ENCODE assay signal across 8 mouse cellular contexts in genomic region chr4:140648443-140649206, GRCm38 (mm10). TPM values are rescaled to one million over a fixed set of nuclear protein-coding genes. Genes with fewer than 3 reads are reported as not detected.
DNase-seq lines count a peak whose midpoint lies in the region; ATAC-seq lines count a peak whose summit lies in the region.

No protein-coding gene starts in this region.

- peak overlapping the region; percentile 73 for H3K27ac ChIP-seq in kidney, embryonic 14.5 days (ENCODE audit: low read depth, low read length)
- H3K27ac ChIP-seq in heart, embryonic 14.5 days (replicated peaks in 1 of 2; ENCODE audit: control insufficient read depth in 1 of 2, insufficient read depth in 1 of 2, low read depth in 2 of 2, low read length in 2 of 2), result peak overlapping the region; percentile 81 to 90
- H3K27ac ChIP-seq in limb, embryonic 10.5 days, result peak overlapping the region; percentile 98

- ATAC-seq in kidney, embryonic 14.5 days (ENCODE audit: low FRiP score, low TSS enrichment), result peak; percentile 56
- peak; percentile 73 for ATAC-seq in heart, embryonic 14.5 days (ENCODE audit: insufficient number of reproducible peaks, insufficient read depth, low FRiP score, low read depth)

- no peaks in the 10 kb centered on the region for H3K9me3 ChIP-seq in kidney, embryonic 14.5 days (ENCODE audit: control insufficient read depth, low read length)
- H3K9me3 ChIP-seq in heart, embryonic 14.5 days (ENCODE audit: control insufficient read depth, low read length), result no peaks in the 10 kb centered on the region
- no peaks in the 10 kb centered on the region for H3K9me3 ChIP-seq in limb, embryonic 10.5 days (replicated peaks)

- under 1% methylated on average over 30 of the region's 50 CpGs for WGBS in kidney, embryonic 14.5 days
- under 1% methylated on average over 22 of the region's 50 CpGs for WGBS in heart, embryonic 14.5 days
- WGBS in limb, embryonic 10.5 days, result under 1% methylated on average over 50 of the region's 50 CpGs

- H3K4me3 ChIP-seq in kidney, embryonic 14.5 days (ENCODE audit: low read length), result peak overlapping the region; percentile 73
- peak overlapping the region; percentile 73 to 86 for H3K4me3 ChIP-seq in heart, embryonic 14.5 days (ENCODE audit: control insufficient read depth in 1 of 2, insufficient read depth in 1 of 2, low read depth in 1 of 2, low read length in 2 of 2)
- peak overlapping the region; percentile 86 for H3K4me3 ChIP-seq in limb, embryonic 10.5 days

- no peak for DNase-seq in kidney, adult 11 months
- DNase-seq in NIH3T3 (ENCODE audit: low read depth), result peak; percentile 60
- peak; percentile 69 for DNase-seq in embryo, embryonic 9.5 days (ENCODE audit: extremely low spot score)
- DNase-seq in limb, embryonic 10.5 days (ENCODE audit: low spot score), result peak; percentile 74
- DNase-seq in neural tube, embryonic 10.5 days (ENCODE audit: extremely low spot score, low spot score), result peak; percentile 75
- DNase-seq in spleen, postnatal 14 days (ENCODE audit: low spot score in 2 of 2), result no peak

- H3K9ac ChIP-seq in kidney, embryonic 14.5 days (ENCODE audit: low read depth, low read length), result peak overlapping the region; percentile 96
- peak overlapping the region; percentile 96 for H3K9ac ChIP-seq in heart, embryonic 14.5 days (ENCODE audit: low read length)

- peaks cover 15% of the 10 kb centered on the region for H3K4me1 ChIP-seq in kidney, embryonic 14.5 days (ENCODE audit: control insufficient read depth, insufficient read depth, low read length)
- H3K4me1 ChIP-seq in heart, embryonic 14.5 days (ENCODE audit: control insufficient read depth in 2 of 2, insufficient read depth in 2 of 2, low read length in 2 of 2), result peaks cover 6 to 19% of the 10 kb centered on the region in 2 experiments; a peak in 3 of 4 replicates
- peaks cover 38% of the 10 kb centered on the region for H3K4me1 ChIP-seq in limb, embryonic 10.5 days

- H3K4me2 ChIP-seq in kidney, embryonic 14.5 days (replicated peaks; ENCODE audit: low read depth, low read length), result peak overlapping the region; percentile 79
- peak overlapping the region; percentile 83 for H3K4me2 ChIP-seq in heart, embryonic 14.5 days (ENCODE audit: low read length)

- no peaks in the 10 kb centered on the region for H3K27me3 ChIP-seq in kidney, embryonic 14.5 days (ENCODE audit: control insufficient read depth, insufficient read depth, low read length)
- H3K27me3 ChIP-seq in heart, embryonic 14.5 days (ENCODE audit: control insufficient read depth, insufficient read depth, low read length), result 0 out of 2 replicates have a peak, but pooled peaks cover 4% of the 10 kb centered on the region
- no peaks in the 10 kb centered on the region for H3K27me3 ChIP-seq in limb, embryonic 10.5 days (ENCODE audit: low read depth, poor library complexity, severe bottlenecking)

- H3K36me3 ChIP-seq in kidney, embryonic 14.5 days (ENCODE audit: control insufficient read depth, insufficient read depth, low read length), result peaks cover 5% of the 10 kb centered on the region; the same call in 1 of the 2 replicates
- H3K36me3 ChIP-seq in heart, embryonic 14.5 days (ENCODE audit: control insufficient read depth, insufficient read depth, low read length), result no peaks in the 10 kb centered on the region
- peaks cover 26% of the 10 kb centered on the region for H3K36me3 ChIP-seq in limb, embryonic 10.5 days

RNA-seq across cellular contexts. Expression of gene Arhgef10l, which starts 17.2 kb away (rescaled TPM):
- polyA plus RNA-seq in kidney, embryonic 14.5 days (2014; fragmentation: Nextera tagmentation; extraction: Ambion mirVana), result 11.8 and 18.2 TPM in 2 replicates
- 14.2 and 15.9 TPM in 2 replicates for polyA plus RNA-seq in heart, embryonic 14.5 days (2014; fragmentation: Nextera tagmentation; extraction: Ambion mirVana)
- polyA plus RNA-seq in limb, embryonic 10.5 days (2016; fragmentation: Nextera tagmentation; extraction: Ambion mirVana), result 13.2 and 17.1 TPM in 2 replicates

RNA-seq across cellular contexts. Expression of gene Rcc2, which starts 51.7 kb away (rescaled TPM):
- polyA plus RNA-seq in kidney, embryonic 14.5 days (2014; fragmentation: Nextera tagmentation; extraction: Ambion mirVana), result 35.3 and 45.2 TPM in 2 replicates
- 15.1 and 16.1 TPM in 2 replicates for polyA plus RNA-seq in heart, embryonic 14.5 days (2014; fragmentation: Nextera tagmentation; extraction: Ambion mirVana)
- polyA plus RNA-seq in limb, embryonic 10.5 days (2016; fragmentation: Nextera tagmentation; extraction: Ambion mirVana), result 70.6 and 95.2 TPM in 2 replicates

Comparison
In these comparisons a context has a peak if more than half of its experiments do, and no peak if none do; other contexts are left out.
1. DNase-seq: peak in NIH3T3 (single experiment), embryo, embryonic 9.5 days (single experiment), limb, embryonic 10.5 days (single experiment) and neural tube, embryonic 10.5 days (single experiment); none in kidney, adult 11 months (single experiment) and spleen, postnatal 14 days (0 of 2).
2. Peak in every context shown above with its lines, with median percentiles within 50 percentile points of each other: H3K27ac ChIP-seq and H3K4me3 ChIP-seq.